Mouse (Mus musculus): ENCODE measurements around the gene Spout1.

DNA sequence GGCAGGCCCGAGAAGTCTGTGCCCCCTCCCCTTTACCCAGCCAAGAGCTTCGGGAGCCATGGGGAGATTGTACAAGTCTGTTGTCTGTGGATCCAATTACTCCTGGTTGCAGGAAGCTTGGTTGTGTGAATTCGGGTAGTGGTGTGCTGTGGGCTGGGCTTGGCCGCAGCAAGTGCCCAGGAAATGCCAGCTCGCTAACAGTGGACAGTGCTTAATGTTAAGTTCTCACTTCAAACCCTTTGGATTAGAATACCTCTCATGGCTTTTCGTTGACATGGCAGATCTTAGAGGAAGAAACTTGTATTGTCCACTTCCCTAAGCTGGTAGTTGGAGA lies 43.9 kb downstream of the Spout1 start:
- no peak for TF ChIP-seq CTCF (IDR thresholded peaks at IDR 0.05; ENCODE audit: low read depth)
- TF ChIP-seq EP300 (IDR thresholded peaks at IDR 0.05; ENCODE audit: low read depth), result no peak
